Mouse (Mus musculus) forebrain, embryonic 15.5 days (tissue): Measurements from ENCODE around the gene Mcur1. TPM values are rescaled to one million over a fixed set of nuclear protein-coding genes. Genes with fewer than 3 reads are reported as not detected.

ENCODE experiments used
- ATAC-seq: fragments of 200-750 bp; cut with Nextera tagmentation; replicated peaks from 2 replicates; pipeline ENCODE4 v1.8.0; 2017; ENCODE audit warnings: mild to moderate bottlenecking, moderate TSS enrichment, moderate library complexity
- H3K27ac ChIP-seq: fragments of 300-500 bp; sonication (generic); replicated peaks from 2 replicates; pipeline ENCODE4 v1.5.1; 2015; ENCODE audit warnings: mild to moderate bottlenecking, inconsistent platforms
- H3K27me3 ChIP-seq: fragments of 300-500 bp; sonication (generic); 2 replicates; pipeline ENCODE4 v1.6.1; 2015; ENCODE audit warnings: inconsistent platforms
- H3K36me3 ChIP-seq: fragments of 300-500 bp; sonication (generic); 2 replicates; pipeline ENCODE4 v1.6.1; 2015; ENCODE audit warnings: mild to moderate bottlenecking, inconsistent platforms
- H3K4me1 ChIP-seq: fragments of 300-500 bp; sonication (generic); 2 replicates; pipeline ENCODE4 v1.6.1; 2015; ENCODE audit warnings: inconsistent platforms
- H3K4me2 ChIP-seq: fragments of 300-500 bp; sonication (generic); replicated peaks from 2 replicates; pipeline ENCODE4 v1.6.1; 2015; ENCODE audit warnings: mild to moderate bottlenecking, inconsistent platforms
- H3K4me3 ChIP-seq: fragments of 300-500 bp; sonication (generic); 2 replicates; pipeline ENCODE4 v1.5.1; 2015; ENCODE audit warnings: mild to moderate bottlenecking, inconsistent platforms
- H3K9ac ChIP-seq: fragments of 300-500 bp; sonication (generic); replicated peaks from 2 replicates; pipeline ENCODE4 v1.6.1; 2015; ENCODE audit warnings: mild to moderate bottlenecking, inconsistent platforms
- H3K9me3 ChIP-seq: fragments of 300-500 bp; sonication (generic); 2 replicates; pipeline ENCODE4 v1.6.1; 2016; ENCODE audit warnings: inconsistent platforms
- WGBS: fragments of 180-500 bp; shearing (Covaris S2); methylation state at CpG from one replicate; pipeline ENCODE4 v1.1.7; 2015; ENCODE audit warnings: mixed read lengths; 5-methylcytosine and 5-hydroxymethylcytosine counted together
- polyA plus RNA-seq: library from polyadenylated mRNA; unstranded; fragments of >200 nt; fragmentation: Nextera tagmentation; extraction: Ambion mirVana; gene quantifications from 2 replicates; pipeline ENCODE4 v1.2.1, GENCODE M21; 2015

Gene Mcur1
- polyA plus RNA-seq, 1 experiment from 2014 or later = 7.5 TPM

GRCm38 (mm10) chr13:43539409-43539808, 20.6 kb downstream of the Mcur1 start:
- Histone ChIP-seq H3K27ac (peak overlapping the region; percentile 51), H3K27me3 (no peaks in the 10 kb centered on the region), H3K9ac (no peak overlapping the region), H3K36me3 (peaks cover 5% of the 10 kb centered on the region; the same call in 1 of the 2 replicates), H3K4me2 (no peak overlapping the region), H3K4me1 (peaks cover 28% of the 10 kb centered on the region), H3K9me3 (no peaks in the 10 kb centered on the region), H3K4me3 (no peak overlapping the region)
- 82% methylated on average over 3 of the region's 3 CpGs for WGBS
- ATAC-seq = 0 out of 2 replicates have a peak, but pooled peaks have one; percentile 11

GRCm38 (mm10) chr13:43537854-43538253, 22.1 kb downstream of the Mcur1 start:
- no peaks in the 10 kb centered on the region for H3K36me3 ChIP-seq
- H3K4me1 ChIP-seq = peaks cover 28% of the 10 kb centered on the region
- no peak overlapping the region for H3K4me2 ChIP-seq
- WGBS = 67% methylated on average over 6 of the region's 6 CpGs
- no peak for ATAC-seq
- no peak overlapping the region for H3K27ac ChIP-seq
- H3K9me3 ChIP-seq = no peaks in the 10 kb centered on the region
- no peak overlapping the region for H3K9ac ChIP-seq
- no peak overlapping the region for H3K4me3 ChIP-seq
- no peaks in the 10 kb centered on the region for H3K27me3 ChIP-seq

- H3K27ac ChIP-seq = no peak overlapping the region
- no peak for ATAC-seq
- H3K36me3 ChIP-seq = no peaks in the 10 kb centered on the region
- H3K4me3 ChIP-seq = no peak overlapping the region
- WGBS = 78% methylated on average over 4 of the region's 4 CpGs
- peaks cover 31% of the 10 kb centered on the region for H3K4me1 ChIP-seq
- no peak overlapping the region for H3K9ac ChIP-seq
- H3K9me3 ChIP-seq = no peaks in the 10 kb centered on the region
- no peak overlapping the region for H3K4me2 ChIP-seq
- no peaks in the 10 kb centered on the region for H3K27me3 ChIP-seq
Observed at GRCm38 (mm10) chr13:43534015-43534414, 26.0 kb downstream of the Mcur1 start.

GRCm38 (mm10) chr13:43530832-43531693, 28.9 kb downstream of the Mcur1 start:
- WGBS = 3% methylated on average over 13 of the region's 13 CpGs
- peak; percentile 95 for ATAC-seq

GRCm38 (mm10) chr13:43530129-43530831, 29.7 kb downstream of the Mcur1 start:
- H3K9ac ChIP-seq = no peak overlapping the region

More at GRCm38 (mm10) chr13:43530832-43531693, 28.9 kb downstream of the Mcur1 start:
- H3K27ac ChIP-seq = peak overlapping the region; percentile 85
- no peaks in the 10 kb centered on the region for H3K36me3 ChIP-seq
- no peaks in the 10 kb centered on the region for H3K27me3 ChIP-seq
- no peaks in the 10 kb centered on the region for H3K9me3 ChIP-seq
- H3K4me3 ChIP-seq = peak overlapping the region; percentile 7; the same call in 1 of the 2 replicates
- peak overlapping the region; percentile 24 for H3K4me2 ChIP-seq
- no peak overlapping the region for H3K9ac ChIP-seq
- H3K4me1 ChIP-seq = peaks cover 28% of the 10 kb centered on the region

GRCm38 (mm10) chr13:43526289-43526688, 33.7 kb downstream of the Mcur1 start:
- Histone ChIP-seq H3K27ac (no peak overlapping the region), H3K9ac (no peak overlapping the region), H3K4me2 (no peak overlapping the region), H3K9me3 (no peaks in the 10 kb centered on the region), H3K4me3 (no peak overlapping the region), H3K27me3 (no peaks in the 10 kb centered on the region), H3K36me3 (no peaks in the 10 kb centered on the region), H3K4me1 (peaks cover 38% of the 10 kb centered on the region)
- 88% methylated on average over 5 of the region's 5 CpGs for WGBS
- ATAC-seq = no peak

More at GRCm38 (mm10) chr13:43530129-43530831, 29.7 kb downstream of the Mcur1 start:
- ATAC-seq = no peak
- Histone ChIP-seq H3K9me3 (no peaks in the 10 kb centered on the region), H3K27ac (peak overlapping the region; percentile 85), H3K4me2 (0 out of 2 replicates have a peak overlapping the region, but pooled peaks have one; percentile 24), H3K4me3 (no peak overlapping the region), H3K27me3 (no peaks in the 10 kb centered on the region), H3K4me1 (peaks cover 36% of the 10 kb centered on the region), H3K36me3 (no peaks in the 10 kb centered on the region)
- WGBS = 35% methylated on average over 14 of the region's 14 CpGs

GRCm38 (mm10) chr13:43525363-43526134, 34.4 kb downstream of the Mcur1 start:
- peak; percentile 36; the same call in 1 of the 2 replicates for ATAC-seq
- H3K4me1 ChIP-seq = peaks cover 31% of the 10 kb centered on the region
- 29% methylated on average over 16 of the region's 16 CpGs for WGBS

GRCm38 (mm10) chr13:43524491-43525362, 35.3 kb downstream of the Mcur1 start:
- no peak overlapping the region for H3K4me2 ChIP-seq
- no peaks in the 10 kb centered on the region for H3K36me3 ChIP-seq
- H3K27ac ChIP-seq = peak overlapping the region; percentile 68
- H3K27me3 ChIP-seq = no peaks in the 10 kb centered on the region
- ATAC-seq = peak; percentile 72
- peaks cover 24% of the 10 kb centered on the region for H3K4me1 ChIP-seq
- H3K4me3 ChIP-seq = no peak overlapping the region
- no peaks in the 10 kb centered on the region for H3K9me3 ChIP-seq
- 38% methylated on average over 16 of the region's 16 CpGs for WGBS
- no peak overlapping the region for H3K9ac ChIP-seq

More at GRCm38 (mm10) chr13:43525363-43526134, 34.4 kb downstream of the Mcur1 start:
- H3K4me2 ChIP-seq = no peak overlapping the region
- H3K27me3 ChIP-seq = no peaks in the 10 kb centered on the region
- H3K27ac ChIP-seq = peak overlapping the region; percentile 68
- no peaks in the 10 kb centered on the region for H3K9me3 ChIP-seq
- no peaks in the 10 kb centered on the region for H3K36me3 ChIP-seq
- no peak overlapping the region for H3K4me3 ChIP-seq
- H3K9ac ChIP-seq = no peak overlapping the region

- WGBS = 29% methylated on average over 7 of the region's 7 CpGs
- H3K4me1 ChIP-seq = peaks cover 24% of the 10 kb centered on the region
- ATAC-seq = no peak
- no peaks in the 10 kb centered on the region for H3K9me3 ChIP-seq
- no peak overlapping the region for H3K9ac ChIP-seq
- H3K27me3 ChIP-seq = no peaks in the 10 kb centered on the region
- no peaks in the 10 kb centered on the region for H3K36me3 ChIP-seq
- no peak overlapping the region for H3K4me3 ChIP-seq
- H3K4me2 ChIP-seq = no peak overlapping the region
- no peak overlapping the region for H3K27ac ChIP-seq
Observed at GRCm38 (mm10) chr13:43523906-43524480, 36.0 kb downstream of the Mcur1 start.

- Histone ChIP-seq H3K36me3 (no peaks in the 10 kb centered on the region), H3K9me3 (no peaks in the 10 kb centered on the region), H3K4me3 (no peak overlapping the region), H3K4me1 (peaks cover 24% of the 10 kb centered on the region), H3K4me2 (no peak overlapping the region), H3K27ac (no peak overlapping the region), H3K9ac (no peak overlapping the region), H3K27me3 (no peaks in the 10 kb centered on the region)
- 93% methylated on average over 5 of the region's 5 CpGs for WGBS
- ATAC-seq = no peak
Observed at GRCm38 (mm10) chr13:43521940-43522339, 38.1 kb downstream of the Mcur1 start.

GRCm38 (mm10) chr13:43519251-43519650, 40.7 kb downstream of the Mcur1 start:
- H3K27me3 ChIP-seq = no peaks in the 10 kb centered on the region
- no peak overlapping the region for H3K27ac ChIP-seq
- peaks cover 6% of the 10 kb centered on the region for H3K4me1 ChIP-seq
- no peaks in the 10 kb centered on the region for H3K9me3 ChIP-seq
- 75% methylated on average over 6 of the region's 6 CpGs for WGBS
- H3K4me2 ChIP-seq = no peak overlapping the region
- no peak overlapping the region for H3K4me3 ChIP-seq
- no peaks in the 10 kb centered on the region for H3K36me3 ChIP-seq
- ATAC-seq = no peak
- no peak overlapping the region for H3K9ac ChIP-seq
